Mouse (Mus musculus) retina, postnatal 7 days (tissue): ENCODE measurements around the gene Egflam.

Experiments
- DNase-seq: peaks from one replicate; pipeline ENCODE4 v3.0.0-alpha.2; 2012; ENCODE audit warnings: low read depth, low spot score

The Egflam gene

GRCm38 (mm10) chr15:7397818-7398608 is at the start of gene Egflam:
TSS of gene Egflam (minus strand) at chr15:7398395.
- DNase-seq = peak; percentile 23

DNA sequence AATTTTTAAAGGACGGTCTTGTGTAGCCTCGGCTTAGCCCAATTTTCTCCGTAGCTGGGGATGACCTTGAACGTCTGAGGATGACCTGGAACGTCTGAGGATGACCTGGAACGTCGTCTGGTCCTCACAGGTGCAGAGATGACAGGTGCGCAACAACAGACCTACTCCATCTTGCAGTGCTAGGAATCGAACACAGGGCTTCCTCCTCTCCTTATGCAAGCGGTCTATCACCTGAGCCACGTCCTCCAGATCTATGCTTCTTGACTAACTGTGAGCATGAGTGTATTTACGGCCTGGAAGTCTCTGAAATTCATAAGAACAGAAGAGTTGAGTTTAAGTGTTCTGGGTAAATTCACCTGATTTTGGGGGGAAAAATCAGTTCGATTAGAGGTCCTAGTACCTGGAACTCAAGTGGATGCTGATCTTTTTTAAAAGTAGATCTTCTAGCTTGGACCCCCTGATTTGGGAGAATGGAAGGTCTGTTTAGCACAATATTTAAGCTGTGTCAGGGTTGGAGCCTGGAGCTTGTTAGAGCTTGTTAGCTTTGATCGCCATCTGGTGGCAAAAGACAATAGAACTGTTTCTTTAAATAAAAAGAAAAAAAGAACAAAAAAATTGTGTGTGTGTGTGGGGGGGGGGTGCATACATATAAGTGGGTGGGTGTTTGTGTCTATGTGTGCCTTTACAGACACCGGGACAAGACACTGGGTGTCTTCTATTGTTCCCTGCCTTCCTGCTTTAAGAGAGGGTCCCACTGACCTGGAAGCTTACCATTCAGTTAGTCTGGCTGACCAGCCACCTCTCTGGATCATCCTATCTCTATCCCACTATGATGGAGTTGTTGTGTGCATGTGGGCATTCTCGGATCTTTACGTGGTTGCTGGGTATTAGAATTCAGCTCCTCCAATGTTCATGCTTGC is 45.5 kb upstream of the Egflam start:
- peak; percentile 51 for DNase-seq

DNA sequence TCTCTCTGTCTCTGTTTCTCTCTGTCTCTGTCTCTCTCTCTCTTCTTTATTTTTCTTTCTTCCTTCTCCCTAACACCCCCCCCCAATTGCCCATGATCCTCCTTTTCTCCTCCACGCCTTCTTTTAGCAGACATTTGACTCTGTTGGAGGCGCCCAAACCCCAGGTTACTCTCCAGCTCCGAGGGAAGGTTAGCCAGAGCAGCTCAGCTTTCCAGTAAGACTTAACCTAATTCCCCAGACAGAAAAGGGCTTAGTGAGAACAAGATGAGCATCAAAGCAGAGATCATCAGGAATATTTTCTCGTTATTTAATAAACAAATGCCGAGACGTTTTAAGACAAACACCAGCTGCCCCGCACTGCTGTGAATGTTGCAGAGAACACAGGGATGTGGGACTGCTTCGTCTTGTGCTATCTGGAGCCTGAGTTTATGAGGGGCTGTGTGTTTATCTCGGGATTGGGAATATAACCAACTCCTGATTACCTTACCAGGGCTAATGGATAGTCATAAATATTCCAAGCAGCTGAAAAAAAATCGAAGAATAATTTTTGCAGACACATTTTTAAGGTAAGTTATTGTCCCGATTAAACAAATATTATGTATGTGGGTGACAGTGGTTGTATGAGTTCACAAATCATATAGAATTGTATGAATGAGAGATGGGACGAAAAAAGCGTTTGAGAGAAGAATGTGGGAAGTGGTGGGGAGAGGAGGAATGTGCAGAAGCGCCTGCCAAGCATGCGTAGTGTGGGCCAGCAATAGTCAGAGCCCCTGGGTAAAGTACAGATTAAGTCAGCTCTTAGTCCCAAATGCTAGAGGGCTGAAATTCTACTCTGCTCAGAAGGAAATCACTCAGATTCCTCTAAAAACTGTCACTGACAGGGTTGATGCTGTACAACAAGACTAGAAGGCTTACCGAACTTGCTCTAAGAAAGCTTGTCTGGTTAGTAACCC is 44.2 kb upstream of the Egflam start:
- DNase-seq = peak; percentile 41

DNA sequence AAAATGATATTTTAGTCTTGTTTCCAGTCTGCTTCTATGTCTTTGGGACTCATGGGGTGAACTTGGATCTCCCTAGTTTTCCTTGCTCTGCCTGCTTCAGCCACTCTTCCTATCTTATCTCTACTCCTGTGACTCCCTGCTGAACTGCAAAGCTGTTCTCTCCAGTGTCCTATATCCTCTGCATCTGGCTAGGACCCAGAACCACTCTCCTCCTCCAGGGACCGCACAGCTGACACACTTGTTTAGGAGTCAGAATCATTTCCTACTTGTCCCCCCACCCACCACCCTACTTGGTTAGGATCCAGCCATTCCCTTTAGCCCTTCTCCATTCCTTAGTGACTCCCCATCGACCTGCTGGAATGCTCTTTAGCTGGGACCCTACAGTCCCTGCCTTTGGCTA is 26.1 kb upstream of the Egflam start:
- DNase-seq = no peak

- DNase-seq = no peak
Observed at GRCm38 (mm10) chr15:7404521-7404920, 6.3 kb upstream of the Egflam start.

GRCm38 (mm10) chr15:7398609-7399540 is 680 bp upstream of the Egflam start:
- DNase-seq = peak; percentile 57

GRCm38 (mm10) chr15:7397446-7397817 is 763 bp downstream of the Egflam start:
- DNase-seq = no peak

DNA sequence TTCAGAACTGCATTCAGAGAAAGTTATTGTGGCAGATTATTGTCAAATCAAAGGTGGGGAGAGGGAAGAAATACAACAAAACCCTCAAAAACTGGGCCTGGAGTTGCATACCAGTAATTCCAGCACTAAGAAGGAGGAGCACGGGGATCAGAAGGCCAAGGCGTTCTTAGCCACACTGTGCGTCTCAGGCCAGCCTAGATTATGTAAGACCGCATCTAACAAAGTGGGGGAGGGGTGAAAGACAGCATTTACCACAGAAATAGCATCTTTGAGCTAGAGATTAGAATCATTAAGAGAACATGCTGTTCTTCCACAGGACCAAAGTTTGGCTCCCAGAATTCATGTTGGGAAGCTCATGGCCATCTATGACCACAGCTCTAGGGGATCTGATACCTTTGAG is 14.8 kb downstream of the Egflam start:
- no peak for DNase-seq

- no peak for DNase-seq
Observed at GRCm38 (mm10) chr15:7382457-7382856, 15.7 kb downstream of the Egflam start.

GRCm38 (mm10) chr15:7352635-7353051 is 45.6 kb downstream of the Egflam start:
- DNase-seq = no peak

DNA sequence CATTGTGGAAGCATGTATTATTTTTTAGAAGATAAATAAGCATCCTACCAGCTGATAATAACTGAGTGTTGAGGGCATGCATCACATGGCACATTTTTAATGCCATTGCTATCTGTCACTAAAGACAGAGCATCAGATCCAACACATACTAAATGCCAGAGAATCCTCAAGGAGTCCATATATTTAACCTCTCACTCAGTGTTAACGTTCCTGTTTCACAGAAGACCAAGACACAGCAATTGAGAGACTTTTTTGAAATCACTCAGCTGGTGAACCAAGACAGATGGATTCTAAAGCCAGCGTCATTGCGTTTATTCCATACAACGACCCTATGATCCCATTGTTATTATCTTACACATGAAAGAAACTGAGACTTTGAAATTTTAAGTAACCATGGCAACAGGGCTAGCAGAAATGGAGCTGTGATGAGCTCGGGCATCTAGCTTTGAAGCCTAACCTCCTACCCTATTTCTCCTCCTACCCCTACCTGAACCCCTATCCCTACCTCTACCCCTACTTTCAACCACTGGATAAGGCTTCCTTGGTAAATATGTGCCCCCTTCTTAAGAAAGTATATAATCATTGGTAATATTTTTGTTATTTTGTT is 57.4 kb downstream of the Egflam start:
- no peak for DNase-seq

DNA sequence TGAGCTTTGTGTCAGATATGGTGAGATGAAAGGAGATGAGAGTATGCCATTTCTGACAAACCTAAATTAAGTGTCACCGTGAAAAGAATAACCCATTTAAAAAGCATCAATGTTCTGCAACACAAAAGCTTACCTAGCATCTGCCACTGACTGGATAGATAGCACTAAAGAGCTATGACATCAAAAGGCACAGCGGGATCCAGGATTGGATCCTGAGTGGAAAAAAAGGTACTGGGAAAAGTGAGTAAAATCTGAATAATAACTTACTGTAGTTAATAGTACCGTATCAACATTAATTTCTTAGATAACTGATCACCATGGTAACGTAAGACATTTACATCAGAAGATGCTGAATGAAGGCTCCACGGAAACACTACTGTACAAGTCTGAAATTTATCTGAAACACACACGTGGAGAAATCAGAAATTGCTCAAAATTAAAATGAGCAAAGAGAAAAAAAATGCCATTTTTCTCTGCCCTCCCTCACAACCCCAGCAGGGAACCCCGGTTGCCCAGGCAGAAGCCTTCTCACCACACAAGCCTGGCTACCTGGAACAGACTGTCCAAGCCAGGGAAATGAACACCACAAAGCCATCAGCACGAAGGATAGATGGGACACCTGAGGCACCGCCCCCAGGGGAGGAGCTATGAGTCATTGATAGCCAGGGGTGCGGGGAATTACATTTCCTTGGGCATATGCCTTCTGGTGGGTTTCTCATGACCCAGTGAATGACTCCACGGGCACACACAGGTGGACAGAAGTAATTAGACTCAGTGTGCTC is 63.5 kb downstream of the Egflam start:
- no peak for DNase-seq

- DNase-seq = no peak
Observed at GRCm38 (mm10) chr15:7332875-7333274, 65.3 kb downstream of the Egflam start.

DNA sequence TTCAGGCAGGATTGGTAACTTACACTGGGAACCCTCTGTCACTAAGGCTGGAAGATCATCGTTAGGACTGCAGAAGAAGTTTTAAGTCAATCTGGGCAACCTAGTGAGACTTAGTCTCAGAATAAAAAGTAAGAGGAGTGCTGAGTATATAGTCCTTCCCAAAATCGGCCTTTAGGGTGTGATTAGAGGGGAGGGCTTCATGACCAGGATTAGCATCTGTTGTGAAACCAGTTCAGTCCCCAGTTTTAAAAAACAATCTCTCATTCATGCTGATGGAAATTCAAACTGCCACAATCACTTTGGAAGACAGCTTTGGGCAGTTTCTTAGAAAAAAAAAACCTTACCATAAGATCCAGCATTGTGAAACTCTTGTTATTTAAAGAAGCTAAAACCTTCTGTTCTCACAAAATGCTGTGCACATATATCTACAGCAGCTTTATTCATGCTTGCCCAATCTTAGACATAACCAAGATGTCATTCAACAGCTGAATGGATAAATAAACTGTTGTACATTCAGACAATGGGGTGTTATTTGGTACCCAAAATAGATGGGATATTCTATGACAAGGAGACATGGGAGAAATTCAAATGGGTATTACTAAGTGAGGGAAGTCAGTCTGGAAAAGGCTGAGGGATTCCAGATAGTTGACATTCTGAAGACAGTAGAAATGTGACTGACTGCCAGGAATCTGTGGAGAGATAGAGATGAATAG is 75.4 kb downstream of the Egflam start:
- no peak for DNase-seq

- DNase-seq = no peak
Observed at GRCm38 (mm10) chr15:7320901-7321300, 77.3 kb downstream of the Egflam start.

- DNase-seq = no peak
Observed at GRCm38 (mm10) chr15:7315539-7315938, 82.7 kb downstream of the Egflam start.

GRCm38 (mm10) chr15:7308711-7309110 is 89.5 kb downstream of the Egflam start:
- DNase-seq = no peak

DNA sequence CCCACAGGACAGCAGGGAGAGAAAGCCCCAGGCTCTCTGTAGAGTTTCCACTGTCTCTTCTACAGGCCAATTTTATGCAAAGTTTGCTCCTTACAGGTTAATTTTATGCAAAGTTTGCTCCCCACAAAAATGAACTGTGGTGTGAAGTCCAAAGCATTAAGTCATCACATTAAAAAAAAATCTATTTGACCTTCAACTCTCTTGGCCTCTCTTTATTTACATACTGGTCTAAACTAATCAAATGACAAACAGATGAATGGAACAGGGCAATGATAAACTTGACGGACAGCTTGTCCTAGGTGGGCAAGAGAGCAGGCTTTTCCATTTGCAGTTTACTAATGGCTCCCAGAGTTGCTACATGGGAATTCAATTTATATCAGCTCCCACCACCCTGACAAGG is 98.3 kb downstream of the Egflam start:
- DNase-seq = no peak

GRCm38 (mm10) chr15:7295199-7295598 is 103.0 kb downstream of the Egflam start:
- DNase-seq = no peak
